Mouse (Mus musculus): Measurements from ENCODE around the gene Sac3d1. TPM values are rescaled to one million over a fixed set of nuclear protein-coding genes. Genes with fewer than 3 reads are reported as not detected.

The Sac3d1 gene
- polyA plus RNA-seq, 1 experiment, result 44.7 TPM

DNA sequence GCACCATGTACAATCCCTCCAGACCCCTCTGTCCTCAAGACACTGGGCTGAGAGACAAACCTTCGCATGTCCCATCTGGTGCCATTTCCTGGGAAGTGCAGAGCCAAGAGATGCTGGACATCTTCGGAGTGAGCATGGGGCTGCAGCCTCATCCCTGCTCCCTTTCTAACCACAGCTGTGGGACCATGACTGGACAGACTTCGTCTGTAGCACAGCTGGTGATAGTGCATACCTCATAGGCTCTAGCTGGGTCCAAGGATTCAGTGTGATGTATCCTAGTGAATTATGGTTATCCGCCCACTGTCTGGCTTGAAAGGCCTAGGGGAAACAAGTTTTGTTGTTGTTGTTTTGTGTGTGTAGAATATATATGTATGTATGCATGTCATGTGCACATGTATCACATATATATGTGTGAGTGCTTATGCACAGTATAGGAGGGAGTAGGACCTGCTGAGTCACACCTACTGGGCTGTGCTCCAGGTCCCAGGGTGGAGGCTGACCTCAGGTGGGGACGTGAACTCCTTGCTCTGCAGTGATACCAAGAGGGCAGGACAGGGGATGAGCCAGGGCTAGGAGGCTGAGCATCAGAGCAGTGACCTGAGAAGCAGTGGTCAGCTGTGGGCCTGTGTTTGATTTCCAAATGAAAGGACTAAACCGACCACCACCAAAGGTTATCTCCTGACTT lies 16.1 kb downstream of the Sac3d1 start:
- H3K27me3 ChIP-seq (ENCODE audit: control insufficient read depth, insufficient read depth, insufficient read length), result no peaks in the 10 kb centered on the region
- H3ac ChIP-seq (ENCODE audit: control insufficient read depth, insufficient read length, low read depth), result no peak overlapping the region
- H3K4me3 ChIP-seq (ENCODE audit: insufficient read depth, poor library complexity, severe bottlenecking), result no peak overlapping the region
- TF ChIP-seq CEBPB (IDR thresholded peaks at IDR 0.05; ENCODE audit: low read depth) (no peak), MAX (IDR thresholded peaks at IDR 0.05) (no peak), FOSL1 (IDR thresholded peaks at IDR 0.05; ENCODE audit: insufficient read depth, low read length, poor library complexity, severe bottlenecking) (no peak), MYOD1 (IDR thresholded peaks at IDR 0.05; ENCODE audit: control insufficient read depth, insufficient read length, low read depth) (no peak), MYOG (IDR thresholded peaks at IDR 0.05; ENCODE audit: control insufficient read depth, extremely low read depth, insufficient read length) (no peak), USF1 (IDR thresholded peaks at IDR 0.05; ENCODE audit: low read depth) (no peak), CTCF (IDR thresholded peaks at IDR 0.05; ENCODE audit: control insufficient read depth, insufficient read depth, insufficient read length) (no peak)
- no peaks in the 10 kb centered on the region for H3K79me2 ChIP-seq (ENCODE audit: control insufficient read depth, insufficient read depth)
- no peaks in the 10 kb centered on the region for H3K36me3 ChIP-seq (ENCODE audit: control insufficient read depth, insufficient read depth)
- H3K79me3 ChIP-seq (ENCODE audit: low read depth), result no peaks in the 10 kb centered on the region

DNA sequence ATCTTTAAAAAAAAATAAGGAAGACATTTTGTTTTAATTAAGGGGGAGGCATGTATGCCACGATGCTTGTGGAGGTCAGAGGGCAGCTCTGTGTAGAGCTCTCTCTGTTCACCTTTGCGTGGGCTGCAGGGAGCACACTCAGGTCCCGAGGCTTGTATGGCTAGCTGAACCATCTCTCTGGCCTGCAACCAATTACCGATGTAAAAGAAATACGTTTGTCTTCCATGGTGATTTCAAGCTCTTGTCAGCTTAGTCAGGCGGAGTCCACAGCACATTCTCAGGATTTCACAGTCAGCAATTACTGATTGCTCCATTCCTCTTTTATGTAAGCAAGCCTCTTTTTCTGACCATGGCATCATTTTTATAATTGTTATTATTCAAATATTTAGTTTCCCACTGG lies 17.3 kb downstream of the Sac3d1 start:
- TF ChIP-seq MYOD1 (IDR thresholded peaks at IDR 0.05; ENCODE audit: control insufficient read depth, insufficient read length, low read depth) (no peak), MAX (IDR thresholded peaks at IDR 0.05) (no peak), CTCF (IDR thresholded peaks at IDR 0.05; ENCODE audit: control insufficient read depth, insufficient read depth, insufficient read length) (no peak), MYOG (IDR thresholded peaks at IDR 0.05; ENCODE audit: control insufficient read depth, extremely low read depth, insufficient read length) (no peak), CEBPB (IDR thresholded peaks at IDR 0.05; ENCODE audit: low read depth) (no peak), USF1 (IDR thresholded peaks at IDR 0.05; ENCODE audit: low read depth) (no peak), FOSL1 (IDR thresholded peaks at IDR 0.05; ENCODE audit: insufficient read depth, low read length, poor library complexity, severe bottlenecking) (no peak)
- H3K36me3 ChIP-seq (ENCODE audit: control insufficient read depth, insufficient read depth), result no peaks in the 10 kb centered on the region
- H3K4me3 ChIP-seq (ENCODE audit: insufficient read depth, poor library complexity, severe bottlenecking), result no peak overlapping the region
- H3K79me2 ChIP-seq (ENCODE audit: control insufficient read depth, insufficient read depth), result no peaks in the 10 kb centered on the region
- no peaks in the 10 kb centered on the region for H3K27me3 ChIP-seq (ENCODE audit: control insufficient read depth, insufficient read depth, insufficient read length)
- no peak overlapping the region for H3ac ChIP-seq (ENCODE audit: control insufficient read depth, insufficient read length, low read depth)
- no peaks in the 10 kb centered on the region for H3K79me3 ChIP-seq (ENCODE audit: low read depth)

DNA sequence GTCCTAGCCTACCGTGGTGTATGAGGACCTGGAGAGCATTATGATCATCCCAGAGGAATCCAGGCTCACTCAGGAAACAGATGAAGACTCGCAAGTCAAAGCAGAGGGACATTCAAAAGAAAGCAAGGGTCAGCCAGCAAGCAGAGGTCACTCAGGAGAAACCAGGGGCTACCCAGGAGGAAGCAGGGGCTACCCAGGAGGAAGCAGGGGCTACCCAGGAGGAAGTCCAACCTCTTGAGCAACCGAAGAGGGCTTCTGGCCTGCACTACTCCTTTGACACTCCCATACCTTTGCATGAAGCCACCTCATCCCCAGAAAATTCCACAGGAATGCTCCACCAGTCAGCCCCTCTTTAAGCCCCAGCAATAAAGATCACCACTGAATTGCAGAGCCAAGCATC lies 20.6 kb downstream of the Sac3d1 start:
- no peak for TF ChIP-seq MYOG (IDR thresholded peaks at IDR 0.05; ENCODE audit: control insufficient read depth, extremely low read depth, insufficient read length)
- TF ChIP-seq MAX (IDR thresholded peaks at IDR 0.05), result no peak
- TF ChIP-seq MYOD1 (IDR thresholded peaks at IDR 0.05; ENCODE audit: control insufficient read depth, insufficient read length, low read depth), result no peak
- no peak for TF ChIP-seq FOSL1 (IDR thresholded peaks at IDR 0.05; ENCODE audit: insufficient read depth, low read length, poor library complexity, severe bottlenecking)
- TF ChIP-seq CTCF (IDR thresholded peaks at IDR 0.05; ENCODE audit: control insufficient read depth, insufficient read depth, insufficient read length), result no peak
- no peak for TF ChIP-seq USF1 (IDR thresholded peaks at IDR 0.05; ENCODE audit: low read depth)
- TF ChIP-seq CEBPB (IDR thresholded peaks at IDR 0.05; ENCODE audit: low read depth), result no peak
- Histone ChIP-seq H3K4me3 (ENCODE audit: insufficient read depth, poor library complexity, severe bottlenecking) (no peak overlapping the region), H3K79me3 (ENCODE audit: low read depth) (no peaks in the 10 kb centered on the region), H3K36me3 (ENCODE audit: control insufficient read depth, insufficient read depth) (peaks cover 9% of the 10 kb centered on the region), H3ac (ENCODE audit: control insufficient read depth, insufficient read length, low read depth) (no peak overlapping the region), H3K27me3 (ENCODE audit: control insufficient read depth, insufficient read depth, insufficient read length) (no peaks in the 10 kb centered on the region), H3K79me2 (ENCODE audit: control insufficient read depth, insufficient read depth) (peaks cover 8% of the 10 kb centered on the region)

DNA sequence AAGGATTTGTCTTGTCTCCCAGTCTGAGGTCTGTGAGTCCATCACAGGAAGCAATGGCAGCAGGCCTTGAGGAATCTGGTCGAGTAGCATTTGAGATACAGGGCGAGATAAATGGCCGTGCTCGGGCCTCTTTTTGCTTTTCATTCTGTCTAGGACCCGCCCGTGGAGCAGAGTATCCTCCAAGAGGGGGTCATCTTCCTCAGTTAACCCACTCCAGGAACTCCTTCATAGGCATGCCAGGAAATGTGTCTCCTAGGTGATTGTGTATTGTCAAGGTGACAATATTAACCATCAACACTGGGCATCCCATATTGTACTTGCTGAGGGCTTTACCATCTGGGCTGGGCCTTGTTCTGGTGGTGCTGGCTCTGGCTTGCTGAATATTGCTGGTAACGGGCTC lies 24.3 kb downstream of the Sac3d1 start, which contains the start of gene AC131692.1:
AC131692.1 (plus strand) TSS at position 301 of the 400 bp plus-strand sequence.
- Histone ChIP-seq H3K4me3 (ENCODE audit: insufficient read depth, poor library complexity, severe bottlenecking) (no peak within 1 kb of the TSS), H3ac (ENCODE audit: control insufficient read depth, insufficient read length, low read depth) (no peak within 1 kb of the TSS), H3K79me3 (ENCODE audit: low read depth) (peaks cover 8% of the 10 kb centered on the region), H3K79me2 (ENCODE audit: control insufficient read depth, insufficient read depth) (peaks cover 44% of the 10 kb centered on the region), H3K36me3 (ENCODE audit: control insufficient read depth, insufficient read depth) (peaks cover 45% of the 10 kb centered on the region), H3K27me3 (ENCODE audit: control insufficient read depth, insufficient read depth, insufficient read length) (no peaks in the 10 kb centered on the region)
- TF ChIP-seq USF1 (IDR thresholded peaks at IDR 0.05; ENCODE audit: low read depth) (no peak), MYOG (IDR thresholded peaks at IDR 0.05; ENCODE audit: control insufficient read depth, extremely low read depth, insufficient read length) (no peak), MAX (IDR thresholded peaks at IDR 0.05) (no peak), FOSL1 (IDR thresholded peaks at IDR 0.05; ENCODE audit: insufficient read depth, low read length, poor library complexity, severe bottlenecking) (no peak), CTCF (IDR thresholded peaks at IDR 0.05; ENCODE audit: control insufficient read depth, insufficient read depth, insufficient read length) (no peak), CEBPB (IDR thresholded peaks at IDR 0.05; ENCODE audit: low read depth) (no peak)

DNA sequence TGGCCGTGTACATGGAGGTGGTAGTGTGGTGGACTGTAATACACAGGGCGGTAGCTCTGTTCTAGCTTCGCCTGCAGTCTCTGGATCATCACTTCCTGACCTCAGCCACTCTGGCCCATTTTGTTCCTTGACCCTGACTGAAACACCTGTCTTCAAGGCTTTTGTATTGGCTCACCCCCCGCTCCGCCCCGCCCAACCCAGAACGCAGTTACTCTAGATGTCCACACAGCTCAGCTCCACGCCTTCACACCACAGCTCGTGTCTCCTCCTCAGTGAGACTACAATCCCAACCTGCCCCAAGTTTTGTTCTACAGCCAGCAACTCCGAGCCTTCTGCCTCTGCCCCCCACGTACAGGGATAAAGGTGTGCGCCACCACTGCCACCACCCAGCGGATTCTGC lies 29.6 kb downstream of the Sac3d1 start:
- Histone ChIP-seq H3K36me3 (ENCODE audit: control insufficient read depth, insufficient read depth) (peaks cover 63% of the 10 kb centered on the region), H3ac (ENCODE audit: control insufficient read depth, insufficient read length, low read depth) (no peak overlapping the region), H3K79me2 (ENCODE audit: control insufficient read depth, insufficient read depth) (peaks cover 95% of the 10 kb centered on the region), H3K79me3 (ENCODE audit: low read depth) (peaks cover 35% of the 10 kb centered on the region), H3K27me3 (ENCODE audit: control insufficient read depth, insufficient read depth, insufficient read length) (no peaks in the 10 kb centered on the region), H3K4me3 (ENCODE audit: insufficient read depth, poor library complexity, severe bottlenecking) (no peak overlapping the region)
- TF ChIP-seq CEBPB (IDR thresholded peaks at IDR 0.05; ENCODE audit: low read depth), result no peak
- TF ChIP-seq FOSL1 (IDR thresholded peaks at IDR 0.05; ENCODE audit: insufficient read depth, low read length, poor library complexity, severe bottlenecking), result no peak
- no peak for TF ChIP-seq MYOD1 (IDR thresholded peaks at IDR 0.05; ENCODE audit: control insufficient read depth, insufficient read length, low read depth)
- TF ChIP-seq MAX (IDR thresholded peaks at IDR 0.05), result no peak
- no peak for TF ChIP-seq MYOG (IDR thresholded peaks at IDR 0.05; ENCODE audit: control insufficient read depth, extremely low read depth, insufficient read length)
- no peak for TF ChIP-seq USF1 (IDR thresholded peaks at IDR 0.05; ENCODE audit: low read depth)
- TF ChIP-seq CTCF (IDR thresholded peaks at IDR 0.05; ENCODE audit: control insufficient read depth, insufficient read depth, insufficient read length), result no peak

Data from C2C12 (cell line).